Mouse (Mus musculus) kidney, embryonic 16.5 days (tissue): Measurements from ENCODE around the gene Cdk2ap2. TPM values are rescaled to one million over a fixed set of nuclear protein-coding genes. Genes with fewer than 3 reads are reported as not detected.

Experiments used
- ATAC-seq: fragments of 200-750 bp; cut with Nextera tagmentation; 2 replicates; pipeline ENCODE4 v1.8.0; 2017; ENCODE audit warnings: moderate TSS enrichment; ENCODE audit not compliant: low FRiP score, low TSS enrichment
- H3K27ac ChIP-seq: fragments of 300-500 bp; sonication (generic); 2 replicates; pipeline ENCODE4 v1.5.1; 2014; ENCODE audit warnings: low read length
- H3K27me3 ChIP-seq: fragments of 300-500 bp; sonication (generic); 2 replicates; pipeline ENCODE4 v1.6.1; 2014; ENCODE audit warnings: low read length, control low read depth, mixed read lengths; ENCODE audit not compliant: insufficient read depth
- H3K36me3 ChIP-seq: fragments of 300-500 bp; sonication (generic); 2 replicates; pipeline ENCODE4 v1.6.1; 2014; ENCODE audit warnings: low read length, control low read depth, mixed read lengths; ENCODE audit not compliant: insufficient read depth
- H3K4me1 ChIP-seq: fragments of 300-500 bp; sonication (generic); 2 replicates; pipeline ENCODE4 v1.6.1; 2014; ENCODE audit warnings: low read length, control low read depth, mixed read lengths; ENCODE audit not compliant: insufficient read depth
- H3K4me2 ChIP-seq: fragments of 300-500 bp; sonication (generic); replicated peaks from 2 replicates; pipeline ENCODE4 v1.6.1; 2014; ENCODE audit warnings: low read depth, low read length
- H3K4me3 ChIP-seq: fragments of 300-500 bp; sonication (generic); 2 replicates; pipeline ENCODE4 v1.5.1; 2014; ENCODE audit warnings: mild to moderate bottlenecking, low read length
- H3K9ac ChIP-seq: fragments of 300-500 bp; sonication (generic); replicated peaks from 2 replicates; pipeline ENCODE4 v1.6.1; 2014; ENCODE audit warnings: low read length
- H3K9me3 ChIP-seq: fragments of 300-500 bp; sonication (generic); 2 replicates; pipeline ENCODE4 v1.6.1; 2016; ENCODE audit warnings: low read length, control low read depth
- WGBS: fragments of 180-500 bp; shearing (Covaris S2); extraction: QIAGEN DNeasy Blood & Tissue Kit; methylation state at CpG from one replicate; pipeline ENCODE4 v1.1.7; 2014; 5-methylcytosine and 5-hydroxymethylcytosine counted together
- polyA plus RNA-seq: library from polyadenylated mRNA; unstranded; fragments of >200 nt; fragmentation: Nextera tagmentation; extraction: Ambion mirVana; gene quantifications from 2 replicates; pipeline ENCODE4 v1.2.1, GENCODE M21; 2015

Cdk2ap2 gene
- polyA plus RNA-seq, 1 experiment from 2014 or later, result 138 TPM

DNA sequence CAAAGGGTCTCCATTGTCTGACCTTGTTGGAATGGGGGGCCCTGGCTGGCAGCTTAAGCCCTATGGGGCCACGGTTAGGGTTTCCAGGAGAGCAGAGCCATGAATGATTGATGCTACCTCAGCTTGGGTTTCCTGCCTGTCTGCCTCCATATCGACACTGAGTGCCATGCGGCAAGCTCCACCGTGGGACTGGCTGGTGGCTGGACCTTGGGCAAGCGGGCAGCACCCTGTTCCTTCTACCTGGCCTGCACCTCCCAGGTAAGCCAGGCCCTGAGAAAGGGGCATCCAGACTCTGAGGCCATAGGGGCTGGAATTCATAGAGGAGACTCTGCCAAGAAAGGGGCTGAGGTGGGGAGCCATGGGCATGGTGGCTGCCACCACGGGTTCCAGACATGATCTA is 43.2 kb downstream of the Cdk2ap2 start:
- WGBS, result 64% methylated on average over 6 of the region's 6 CpGs
- Histone ChIP-seq H3K27me3 (no peaks in the 10 kb centered on the region), H3K36me3 (no peaks in the 10 kb centered on the region), H3K9me3 (no peaks in the 10 kb centered on the region), H3K27ac (no peak overlapping the region), H3K4me1 (0 out of 2 replicates have a peak, but pooled peaks cover 3% of the 10 kb centered on the region), H3K4me2 (no peak overlapping the region), H3K4me3 (no peak overlapping the region), H3K9ac (no peak overlapping the region)
- no peak for ATAC-seq

DNA sequence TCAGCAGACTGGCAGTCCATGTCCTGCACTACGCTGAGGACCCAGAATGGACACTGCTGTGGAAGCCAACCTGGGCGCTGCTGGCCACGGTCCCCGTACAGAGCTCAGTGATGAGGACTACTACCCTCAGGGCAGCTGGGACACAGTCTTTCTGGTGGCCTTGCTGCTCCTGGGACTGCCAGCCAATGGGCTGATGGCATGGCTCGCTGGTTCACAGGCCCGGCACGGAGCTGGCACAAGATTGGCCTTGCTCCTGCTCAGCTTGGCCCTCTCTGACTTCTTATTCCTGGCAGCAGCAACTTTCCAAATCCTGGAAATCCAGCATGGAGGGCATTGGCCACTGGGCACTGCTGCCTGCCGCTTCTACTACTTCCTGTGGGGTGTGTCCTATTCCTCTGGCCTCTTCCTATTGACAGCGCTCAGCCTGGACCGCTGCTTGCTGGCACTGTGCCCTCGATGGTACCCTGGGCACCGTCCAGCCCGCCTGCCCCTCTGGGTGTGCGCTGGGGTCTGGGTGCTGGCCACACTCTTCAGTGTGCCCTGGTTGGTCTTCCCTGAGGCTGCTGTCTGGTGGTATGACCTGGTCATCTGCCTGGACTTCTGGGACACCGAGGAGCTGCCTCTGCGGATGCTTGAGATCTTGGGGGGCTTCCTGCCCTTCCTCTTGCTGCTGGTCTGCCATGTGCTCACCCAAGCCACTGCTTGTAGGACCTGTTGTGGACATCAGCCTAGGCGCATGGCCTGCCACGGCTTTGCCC is 45.6 kb downstream of the Cdk2ap2 start:
- no peaks in the 10 kb centered on the region for H3K9me3 ChIP-seq
- no peak overlapping the region for H3K4me3 ChIP-seq
- no peak overlapping the region for H3K27ac ChIP-seq
- no peaks in the 10 kb centered on the region for H3K36me3 ChIP-seq
- no peak overlapping the region for H3K4me2 ChIP-seq
- H3K27me3 ChIP-seq, result no peaks in the 10 kb centered on the region
- ATAC-seq, result no peak
- H3K4me1 ChIP-seq, result 0 out of 2 replicates have a peak, but pooled peaks cover 3% of the 10 kb centered on the region
- no peak overlapping the region for H3K9ac ChIP-seq
- 89% methylated on average over 18 of the region's 18 CpGs for WGBS

DNA sequence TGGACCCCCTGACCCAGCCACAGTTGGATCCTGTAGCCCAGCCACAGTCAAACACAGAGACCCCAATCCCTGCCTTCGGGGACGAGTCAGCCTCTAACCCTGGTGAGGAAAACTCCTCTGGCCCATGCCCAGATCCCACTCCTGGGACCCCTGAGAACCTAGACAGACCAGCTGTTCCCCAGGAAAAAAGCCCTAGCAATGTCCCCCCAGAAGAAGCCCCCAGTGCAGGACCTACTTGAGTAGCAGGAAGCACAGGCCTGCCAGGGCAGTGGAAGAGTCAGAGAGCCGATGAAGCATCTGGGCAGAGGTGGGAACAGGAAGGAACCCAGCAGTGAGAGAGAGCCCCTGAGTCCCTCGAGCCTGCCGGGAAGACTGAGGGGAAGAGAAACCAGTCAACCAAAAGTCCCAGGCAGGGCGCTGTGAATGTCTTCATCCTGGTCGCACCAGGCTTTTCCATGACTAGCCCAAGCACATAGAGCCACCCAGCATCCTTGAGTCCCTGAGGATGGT is 46.8 kb downstream of the Cdk2ap2 start, which contains the start of gene Cabp4:
Cabp4 (minus strand) TSS at position 275 of the 510 bp plus-strand sequence.
- Histone ChIP-seq H3K4me2 (no peak within 1 kb of the TSS), H3K27ac (no peak within 1 kb of the TSS), H3K36me3 (no peaks in the 10 kb centered on the region), H3K4me1 (peaks cover 9% of the 10 kb centered on the region), H3K27me3 (no peaks in the 10 kb centered on the region), H3K9me3 (no peaks in the 10 kb centered on the region), H3K4me3 (no peak within 1 kb of the TSS), H3K9ac (no peak within 1 kb of the TSS)
- no peak for ATAC-seq
- 77% methylated on average over 7 of the region's 7 CpGs for WGBS

DNA sequence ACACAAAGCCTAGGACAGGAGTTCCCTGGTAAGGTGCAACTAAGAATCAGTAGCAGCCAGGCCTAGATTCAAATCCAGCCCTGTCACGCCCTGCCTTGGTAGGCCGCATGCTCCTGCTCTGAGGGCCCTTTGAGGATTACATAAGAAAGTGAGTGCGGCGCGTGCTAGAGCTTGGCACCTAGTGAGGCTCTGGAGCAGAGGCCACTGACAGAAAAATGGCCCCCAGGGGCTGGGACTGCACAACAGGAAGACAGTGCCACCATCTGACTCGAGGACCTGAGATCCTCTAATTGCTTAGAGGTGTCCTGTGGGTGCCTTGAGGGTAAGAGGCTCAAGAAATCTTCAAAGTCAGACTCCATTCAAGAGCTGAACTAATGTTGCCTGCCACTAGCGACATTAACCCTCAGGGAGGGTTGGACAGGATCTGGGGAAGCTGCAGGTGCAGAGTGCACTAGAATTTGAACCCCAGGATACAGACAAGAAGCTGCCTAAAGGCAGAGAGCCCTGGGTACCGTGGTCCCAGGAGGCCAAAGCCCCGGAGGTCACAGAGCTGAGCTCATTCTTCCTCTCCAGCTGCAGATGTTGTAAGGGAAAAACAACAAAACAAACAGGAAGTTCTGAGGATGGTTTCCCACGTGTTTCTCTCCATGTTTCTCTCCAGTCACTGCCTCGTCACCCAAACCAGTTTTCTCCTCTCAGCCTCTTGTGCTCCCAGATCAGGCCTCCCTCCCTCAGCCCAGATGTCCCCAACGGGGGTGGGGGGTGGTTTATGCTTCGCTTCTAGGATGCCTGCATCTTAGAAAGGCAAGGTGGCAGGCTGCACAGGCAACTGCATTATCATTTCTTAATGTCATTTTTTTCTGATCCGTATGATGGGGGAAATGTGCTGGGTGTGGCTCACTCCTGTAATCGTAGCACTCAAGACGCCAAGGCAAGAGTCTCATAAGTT is 47.8 kb downstream of the Cdk2ap2 start:
- no peaks in the 10 kb centered on the region for H3K27me3 ChIP-seq
- H3K9me3 ChIP-seq, result no peaks in the 10 kb centered on the region
- 74% methylated on average over 16 of the region's 16 CpGs for WGBS
- no peak overlapping the region for H3K4me3 ChIP-seq
- H3K9ac ChIP-seq, result no peak overlapping the region
- H3K36me3 ChIP-seq, result no peaks in the 10 kb centered on the region
- H3K4me1 ChIP-seq, result peaks cover 19% of the 10 kb centered on the region
- ATAC-seq, result no peak
- H3K27ac ChIP-seq, result no peak overlapping the region
- H3K4me2 ChIP-seq, result no peak overlapping the region

DNA sequence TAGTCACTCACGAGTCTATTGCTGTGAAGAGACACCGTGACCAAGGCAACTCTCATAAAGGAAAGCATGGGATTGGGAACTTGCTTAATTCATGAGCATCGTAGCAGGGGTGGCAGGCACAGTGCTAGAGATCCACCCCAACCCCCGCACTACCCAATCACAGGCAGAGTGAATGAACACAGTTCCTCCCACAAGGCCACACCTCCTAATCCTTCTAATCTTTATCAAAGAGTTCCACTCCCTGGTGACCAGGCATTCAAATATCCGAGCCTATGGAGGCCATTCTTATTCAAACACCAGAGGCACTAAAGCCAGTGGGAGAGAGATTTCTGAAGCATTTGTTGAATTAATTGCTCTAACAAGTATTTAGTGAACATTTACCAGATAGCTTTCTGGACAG is 49.0 kb downstream of the Cdk2ap2 start:
- peaks cover 28% of the 10 kb centered on the region for H3K4me1 ChIP-seq
- 95% methylated on average over 5 of the region's 5 CpGs for WGBS

DNA sequence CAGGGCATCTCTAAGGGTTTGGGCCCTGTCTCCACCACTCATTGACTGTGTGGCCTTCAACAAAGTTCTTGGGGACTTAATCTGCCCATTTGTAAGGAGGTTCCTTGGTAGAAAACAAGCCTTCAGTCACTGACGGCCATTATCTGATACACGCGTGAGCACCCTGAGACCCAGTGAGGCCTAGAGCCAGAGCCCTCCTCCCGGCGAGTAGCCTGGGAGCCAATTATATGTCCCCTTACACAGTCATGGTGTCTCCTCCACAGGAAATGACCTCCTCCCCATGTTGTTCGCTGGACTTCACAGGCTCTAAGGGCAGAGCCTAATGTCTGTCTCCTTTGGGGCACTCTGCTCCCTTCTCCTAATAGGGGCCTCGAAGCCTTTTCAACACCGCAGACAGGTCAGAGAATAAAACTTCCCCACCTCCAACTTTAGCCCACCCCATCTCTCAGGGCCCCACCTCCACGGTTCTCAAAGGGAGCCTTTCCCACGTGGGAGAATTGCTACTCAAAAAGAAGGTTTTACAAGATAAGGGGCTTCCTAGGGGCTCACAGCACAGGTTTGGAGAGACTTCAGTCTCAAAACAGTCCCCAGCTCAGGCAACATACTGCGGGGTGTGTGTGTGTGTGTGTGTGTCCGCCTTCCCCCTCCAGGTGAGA is 49.5 kb downstream of the Cdk2ap2 start:
- H3K9ac ChIP-seq, result no peak overlapping the region
- peaks cover 28% of the 10 kb centered on the region for H3K4me1 ChIP-seq
- H3K36me3 ChIP-seq, result peaks cover 8% of the 10 kb centered on the region
- ATAC-seq, result no peak
- H3K9me3 ChIP-seq, result no peaks in the 10 kb centered on the region
- WGBS, result 65% methylated on average over 12 of the region's 12 CpGs
- no peak overlapping the region for H3K4me3 ChIP-seq
- no peak overlapping the region for H3K4me2 ChIP-seq
- no peaks in the 10 kb centered on the region for H3K27me3 ChIP-seq
- no peak overlapping the region for H3K27ac ChIP-seq

More for the DNA sequence above, 49.0 kb downstream of the Cdk2ap2 start:
- Histone ChIP-seq H3K9ac (no peak overlapping the region), H3K4me3 (no peak overlapping the region), H3K27ac (no peak overlapping the region), H3K4me2 (no peak overlapping the region), H3K27me3 (no peaks in the 10 kb centered on the region), H3K36me3 (peaks cover 4% of the 10 kb centered on the region; the same call in 1 of the 2 replicates), H3K9me3 (no peaks in the 10 kb centered on the region)
- no peak for ATAC-seq

DNA sequence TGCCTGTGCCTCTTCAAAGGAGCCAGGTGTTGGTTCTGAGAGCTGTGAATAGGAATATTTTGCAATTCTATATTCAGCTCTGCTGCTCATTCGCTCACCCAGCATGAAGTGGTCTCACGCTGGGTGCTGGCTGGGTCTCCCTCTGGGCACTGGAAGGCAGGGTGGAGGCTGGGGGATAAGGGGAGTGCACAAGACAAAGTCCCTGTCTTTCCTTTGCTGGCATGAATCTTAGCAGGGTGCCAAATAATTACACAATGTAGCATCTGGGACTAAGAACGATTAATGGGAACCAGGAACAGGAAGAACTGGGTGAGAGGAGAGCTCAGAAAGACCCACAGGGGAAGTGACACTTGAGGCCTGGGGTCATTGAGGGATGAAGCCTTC is 50.0 kb downstream of the Cdk2ap2 start:
- no peak for ATAC-seq
- Histone ChIP-seq H3K9me3 (no peaks in the 10 kb centered on the region), H3K4me2 (no peak overlapping the region), H3K9ac (no peak overlapping the region), H3K4me1 (peaks cover 28% of the 10 kb centered on the region), H3K4me3 (no peak overlapping the region), H3K27me3 (no peaks in the 10 kb centered on the region), H3K27ac (no peak overlapping the region), H3K36me3 (peaks cover 8% of the 10 kb centered on the region)
- 69% methylated on average over 3 of the region's 3 CpGs for WGBS

DNA sequence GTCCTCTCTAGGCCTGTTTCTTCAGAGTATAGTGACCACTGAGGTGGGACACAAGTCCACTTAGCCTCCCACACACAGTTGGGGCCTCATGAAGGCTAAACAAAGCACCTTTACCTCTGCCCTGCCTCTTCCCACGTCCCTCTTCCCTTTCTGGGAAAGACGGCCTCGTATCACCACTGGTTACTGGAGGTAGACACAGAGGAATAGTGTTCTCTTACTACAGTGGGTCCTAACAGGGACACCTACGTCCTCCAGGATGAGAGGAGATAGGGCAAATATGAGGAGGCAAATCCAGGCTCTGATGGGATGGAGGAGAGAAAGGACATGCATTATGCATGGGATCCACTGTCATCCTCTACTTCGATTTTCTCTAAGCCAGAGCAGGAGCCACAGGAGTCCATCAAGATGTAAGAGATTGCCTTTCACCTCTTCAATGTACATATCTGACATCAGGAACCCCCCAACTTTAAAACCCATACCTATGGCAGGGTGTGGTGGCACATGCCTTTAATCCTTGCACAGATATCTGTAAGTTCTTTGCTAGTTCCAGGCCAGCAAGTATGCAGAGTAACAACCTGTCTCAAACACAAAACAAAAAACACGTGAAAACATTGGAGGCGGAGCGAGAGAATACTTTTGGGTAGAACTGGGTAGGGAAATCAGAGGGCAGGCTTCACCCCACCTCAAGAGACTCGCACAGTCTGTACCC is 51.0 kb downstream of the Cdk2ap2 start:
- Histone ChIP-seq H3K4me2 (peak overlapping the region; percentile 91), H3K9ac (peak overlapping the region; percentile 63; the same call in 1 of the 2 replicates), H3K27me3 (no peaks in the 10 kb centered on the region), H3K36me3 (peaks cover 8% of the 10 kb centered on the region), H3K4me3 (peak overlapping the region; percentile 84), H3K4me1 (peaks cover 25% of the 10 kb centered on the region), H3K9me3 (no peaks in the 10 kb centered on the region), H3K27ac (peak overlapping the region; percentile 42)
- ATAC-seq, result peak; percentile 2; the same call in 1 of the 2 replicates
- 34% methylated on average over 9 of the region's 9 CpGs for WGBS

DNA sequence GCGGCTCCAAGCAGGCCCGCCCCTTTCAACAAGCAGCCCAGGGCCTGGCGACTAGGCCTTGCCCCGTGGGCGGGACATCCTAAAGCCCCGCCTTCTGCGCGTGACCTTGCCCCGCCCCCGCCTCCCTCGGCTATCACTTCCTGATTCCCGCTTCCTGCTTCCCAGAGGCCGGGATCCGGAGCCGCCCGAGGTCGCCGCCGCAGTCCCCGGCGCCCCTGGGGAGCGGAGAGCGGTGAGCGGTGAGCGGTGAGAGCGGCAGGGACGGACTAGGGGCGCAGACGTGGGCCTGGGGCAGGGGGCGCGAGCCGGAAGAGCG is 51.5 kb downstream of the Cdk2ap2 start, which contains the start of gene Coro1b:
Coro1b (plus strand) TSS at position 129 of the 316 bp plus-strand sequence.
- peak within 1 kb of the TSS; percentile 93 for H3K9ac ChIP-seq
- peak; percentile 95 for ATAC-seq

More for the DNA sequence above, 51.5 kb downstream of the Cdk2ap2 start, which contains the start of gene Coro1b:
- peak within 1 kb of the TSS; percentile 84 for H3K4me3 ChIP-seq
- H3K9me3 ChIP-seq, result no peaks in the 10 kb centered on the region
- peaks cover 10% of the 10 kb centered on the region for H3K36me3 ChIP-seq
- no peaks in the 10 kb centered on the region for H3K27me3 ChIP-seq
- peaks cover 25% of the 10 kb centered on the region for H3K4me1 ChIP-seq
- H3K4me2 ChIP-seq, result peak within 1 kb of the TSS; percentile 91
- H3K27ac ChIP-seq, result peak within 1 kb of the TSS; percentile 65
- WGBS, result under 1% methylated on average over 22 of the region's 33 CpGs
